Mouse (Mus musculus) hindbrain, embryonic 14.5 days (tissue): ENCODE results near the gene Tmem115. TPM values are rescaled to one million over a fixed set of nuclear protein-coding genes. Genes with fewer than 3 reads are reported as not detected.

ENCODE experiments used
- ATAC-seq: fragments of 200-750 bp; cut with Nextera tagmentation; 2 replicates; pipeline ENCODE4 v1.8.0; 2017; ENCODE audit warnings: moderate number of reproducible peaks, mild to moderate bottlenecking, moderate TSS enrichment, moderate library complexity; ENCODE audit not compliant: low FRiP score
- DNase-seq: peaks from one replicate; pipeline ENCODE4 v3.0.0-alpha.2; 2015; ENCODE audit warnings: low spot score
- H3K27ac ChIP-seq: fragments of 300-500 bp; sonication (generic); 2 replicates; pipeline ENCODE4 v1.5.1; 2014; ENCODE audit warnings: mild to moderate bottlenecking, moderate library complexity
- H3K27me3 ChIP-seq: fragments of 300-500 bp; sonication (generic); 2 replicates; pipeline ENCODE4 v1.6.1; 2014; ENCODE audit warnings: mild to moderate bottlenecking, low read length, mixed read lengths; ENCODE audit not compliant: control insufficient read depth, insufficient read depth
- H3K36me3 ChIP-seq: fragments of 300-500 bp; sonication (generic); replicated peaks from 2 replicates; pipeline ENCODE4 v1.6.1; 2014; ENCODE audit not compliant: control insufficient read depth, insufficient read depth
- H3K4me1 ChIP-seq: fragments of 300-500 bp; sonication (generic); replicated peaks from 2 replicates; pipeline ENCODE4 v1.6.1; 2014; ENCODE audit warnings: antibody characterized with exemption, low read length, mixed read lengths; ENCODE audit not compliant: control insufficient read depth, insufficient read depth
- H3K4me2 ChIP-seq: fragments of 300-500 bp; sonication (generic); replicated peaks from 2 replicates; pipeline ENCODE4 v1.6.1; 2014; ENCODE audit warnings: mild to moderate bottlenecking, moderate library complexity
- H3K4me3 ChIP-seq: fragments of 300-500 bp; sonication (generic); replicated peaks from 2 replicates; pipeline ENCODE4 v1.5.1; 2014; ENCODE audit warnings: mild to moderate bottlenecking, low read length
- H3K9ac ChIP-seq: fragments of 300-500 bp; sonication (generic); 2 replicates; pipeline ENCODE4 v1.6.1; 2014
- H3K9me3 ChIP-seq: fragments of 300-500 bp; sonication (generic); 2 replicates; pipeline ENCODE4 v1.6.1; 2016; ENCODE audit warnings: low read length; ENCODE audit not compliant: control insufficient read depth
- WGBS: fragments of 180-500 bp; shearing (Covaris S2); extraction: QIAGEN DNeasy Blood & Tissue Kit; methylation state at CpG from one replicate; pipeline ENCODE4 v1.1.7; 2014; 5-methylcytosine and 5-hydroxymethylcytosine counted together
- polyA plus RNA-seq: library from polyadenylated mRNA; unstranded; fragments of >200 nt; fragmentation: Nextera tagmentation; extraction: Ambion mirVana; gene quantifications from 2 replicates; pipeline ENCODE4 v1.2.1, GENCODE M21; 2014

Gene Tmem115
- 47.1 and 51.7 TPM in 2 replicates for polyA plus RNA-seq

GRCm38 (mm10) chr9:107533791-107534407, at the start of gene Tmem115:
Gene Tmem115, plus strand, starts transcription at chr9:107533945.
- peaks cover 23% of the 10 kb centered on the region for H3K4me1 ChIP-seq
- H3K27ac ChIP-seq, result peak within 1 kb of the TSS; percentile 48; the same call in 1 of the 2 replicates
- H3K4me3 ChIP-seq, result peak within 1 kb of the TSS; percentile 66
- H3K36me3 ChIP-seq, result peaks cover 18% of the 10 kb centered on the region
- peak within 1 kb of the TSS; percentile 78 for H3K9ac ChIP-seq
- no peaks in the 10 kb centered on the region for H3K27me3 ChIP-seq
- ATAC-seq, result peak; percentile 99
- peak; percentile 92 for DNase-seq
- H3K9me3 ChIP-seq, result no peaks in the 10 kb centered on the region
- under 1% methylated on average over 48 of the region's 48 CpGs for WGBS
- H3K4me2 ChIP-seq, result peak within 1 kb of the TSS; percentile 98

GRCm38 (mm10) chr9:107484302-107484701, 49.4 kb upstream of the Tmem115 start:
- no peak overlapping the region for H3K9ac ChIP-seq
- peaks cover 57% of the 10 kb centered on the region for H3K4me1 ChIP-seq
- WGBS, result 35% methylated on average over 17 of the region's 17 CpGs

GRCm38 (mm10) chr9:107484766-107485165, 49.0 kb upstream of the Tmem115 start:
- no peaks in the 10 kb centered on the region for H3K9me3 ChIP-seq
- DNase-seq, result no peak
- H3K27ac ChIP-seq, result peak overlapping the region; percentile 83
- no peak overlapping the region for H3K9ac ChIP-seq
- no peak for ATAC-seq
- no peak overlapping the region for H3K4me3 ChIP-seq
- WGBS, result 58% methylated on average over 6 of the region's 6 CpGs
- no peak overlapping the region for H3K4me2 ChIP-seq
- peaks cover 53% of the 10 kb centered on the region for H3K4me1 ChIP-seq
- no peaks in the 10 kb centered on the region for H3K36me3 ChIP-seq
- H3K27me3 ChIP-seq, result no peaks in the 10 kb centered on the region

More at GRCm38 (mm10) chr9:107484302-107484701, 49.4 kb upstream of the Tmem115 start:
- DNase-seq (peak; percentile 78), ATAC-seq (peak; percentile 73)
- H3K27ac ChIP-seq, result peak overlapping the region; percentile 83
- H3K4me3 ChIP-seq, result no peak overlapping the region
- no peaks in the 10 kb centered on the region for H3K27me3 ChIP-seq
- no peaks in the 10 kb centered on the region for H3K9me3 ChIP-seq
- no peaks in the 10 kb centered on the region for H3K36me3 ChIP-seq
- no peak overlapping the region for H3K4me2 ChIP-seq

GRCm38 (mm10) chr9:107486086-107486485, 47.7 kb upstream of the Tmem115 start:
- no peaks in the 10 kb centered on the region for H3K36me3 ChIP-seq
- peak overlapping the region; percentile 83 for H3K27ac ChIP-seq
- no peak for ATAC-seq
- no peak overlapping the region for H3K4me3 ChIP-seq
- no peaks in the 10 kb centered on the region for H3K27me3 ChIP-seq
- H3K9me3 ChIP-seq, result no peaks in the 10 kb centered on the region
- no peak for DNase-seq
- WGBS, result 19% methylated on average over 10 of the region's 10 CpGs
- peaks cover 39% of the 10 kb centered on the region for H3K4me1 ChIP-seq
- H3K4me2 ChIP-seq, result no peak overlapping the region
- H3K9ac ChIP-seq, result no peak overlapping the region

- no peak for ATAC-seq
- H3K9me3 ChIP-seq, result no peaks in the 10 kb centered on the region
- H3K4me1 ChIP-seq, result peaks cover 37% of the 10 kb centered on the region
- no peak overlapping the region for H3K9ac ChIP-seq
- no peak overlapping the region for H3K4me3 ChIP-seq
- H3K4me2 ChIP-seq, result no peak overlapping the region
- no peak for DNase-seq
- no peaks in the 10 kb centered on the region for H3K36me3 ChIP-seq
- 60% methylated on average over 6 of the region's 6 CpGs for WGBS
- peak overlapping the region; percentile 83; the same call in 1 of the 2 replicates for H3K27ac ChIP-seq
- no peaks in the 10 kb centered on the region for H3K27me3 ChIP-seq
Observed at GRCm38 (mm10) chr9:107486507-107487225, 47.1 kb upstream of the Tmem115 start.

- Histone ChIP-seq H3K36me3 (no peaks in the 10 kb centered on the region), H3K27me3 (no peaks in the 10 kb centered on the region), H3K9ac (no peak overlapping the region), H3K9me3 (no peaks in the 10 kb centered on the region), H3K27ac (no peak overlapping the region), H3K4me2 (no peak overlapping the region), H3K4me1 (peaks cover 31% of the 10 kb centered on the region), H3K4me3 (no peak overlapping the region)
- WGBS, result 55% methylated on average over 8 of the region's 8 CpGs
- no peak for DNase-seq
- no peak for ATAC-seq
Observed at GRCm38 (mm10) chr9:107490146-107490545, 43.6 kb upstream of the Tmem115 start.

GRCm38 (mm10) chr9:107490625-107491024, 43.1 kb upstream of the Tmem115 start:
- DNase-seq (no peak), ATAC-seq (no peak)
- H3K4me3 ChIP-seq, result no peak overlapping the region
- H3K4me2 ChIP-seq, result no peak overlapping the region
- WGBS, result 65% methylated on average over 6 of the region's 6 CpGs
- no peaks in the 10 kb centered on the region for H3K9me3 ChIP-seq
- H3K4me1 ChIP-seq, result peaks cover 26% of the 10 kb centered on the region
- H3K27ac ChIP-seq, result no peak overlapping the region
- H3K27me3 ChIP-seq, result no peaks in the 10 kb centered on the region
- H3K9ac ChIP-seq, result no peak overlapping the region
- no peaks in the 10 kb centered on the region for H3K36me3 ChIP-seq

- no peak overlapping the region for H3K9ac ChIP-seq
- DNase-seq, result no peak
- H3K36me3 ChIP-seq, result 0 out of 2 replicates have a peak, but pooled peaks cover 3% of the 10 kb centered on the region
- H3K4me3 ChIP-seq, result no peak overlapping the region
- no peak overlapping the region for H3K4me2 ChIP-seq
- no peaks in the 10 kb centered on the region for H3K9me3 ChIP-seq
- no peaks in the 10 kb centered on the region for H3K27me3 ChIP-seq
- no peak for ATAC-seq
- H3K27ac ChIP-seq, result no peak overlapping the region
- peaks cover 15% of the 10 kb centered on the region for H3K4me1 ChIP-seq
- WGBS, result 72% methylated on average over 1 of the region's 1 CpGs
Observed at GRCm38 (mm10) chr9:107493511-107493910, 40.2 kb upstream of the Tmem115 start.

- H3K27ac ChIP-seq, result 0 out of 2 replicates have a peak overlapping the region, but pooled peaks have one; percentile 38
- H3K9me3 ChIP-seq, result no peaks in the 10 kb centered on the region
- ATAC-seq, result no peak
- H3K27me3 ChIP-seq, result no peaks in the 10 kb centered on the region
- H3K36me3 ChIP-seq, result peaks cover 11% of the 10 kb centered on the region; the same call in 1 of the 2 replicates
- H3K4me3 ChIP-seq, result no peak overlapping the region
- H3K4me1 ChIP-seq, result peaks cover 15% of the 10 kb centered on the region
- 61% methylated on average over 12 of the region's 12 CpGs for WGBS
- H3K4me2 ChIP-seq, result no peak overlapping the region
- no peak overlapping the region for H3K9ac ChIP-seq
- DNase-seq, result no peak
Observed at GRCm38 (mm10) chr9:107494238-107494637, 39.5 kb upstream of the Tmem115 start.
